Mouse (Mus musculus) layer of hippocampus, adult 18-20 months (tissue): ENCODE results near the gene Mrpl55. TPM values are rescaled to one million over a fixed set of nuclear protein-coding genes. Genes with fewer than 3 reads are reported as not detected.

Experiments used
- DNase-seq, 2 experiments: peaks; one replicate each; pipeline ENCODE4 v3.0.0; 2022; ENCODE audit warnings: low spot score in 2 of 2
- total RNA-seq, 2 experiments: library from RNA; stranded (reverse); gene quantifications; 2 replicates each; pipeline ENCODE4 v1.2.3; 2021

Mrpl55 gene
- total RNA-seq, 2 experiments from 2014 or later = 35.9 to 42.8 TPM

GRCm38 (mm10) chr11:59226787-59227603 lies 24.7 kb downstream of the Mrpl55 start:
- peak in 1 of 2 experiments; percentile 16 for DNase-seq

- DNase-seq = no peak
These were observed 25.4 kb downstream of the Mrpl55 start for GRCm38 (mm10) chr11:59227604-59228121.

GRCm38 (mm10) chr11:59228122-59228953 lies 26.1 kb downstream of the Mrpl55 start, which contains the start of gene Arf1:
Gene Arf1, minus strand, starts transcription at chr11:59228270.
- peak; percentile 94 to 98 for DNase-seq

- DNase-seq = peak in 1 of 2 experiments; percentile 66
These were observed 28.0 kb downstream of the Mrpl55 start for GRCm38 (mm10) chr11:59230144-59230760.

GRCm38 (mm10) chr11:59232797-59233196 lies 30.5 kb downstream of the Mrpl55 start:
- DNase-seq = no peak

GRCm38 (mm10) chr11:59238525-59239427 lies 36.5 kb downstream of the Mrpl55 start:
- DNase-seq = peak in 1 of 2 experiments; percentile 78

- no peak for DNase-seq
These were observed 37.1 kb downstream of the Mrpl55 start for GRCm38 (mm10) chr11:59239428-59239785.

GRCm38 (mm10) chr11:59239796-59240195 lies 37.5 kb downstream of the Mrpl55 start:
- no peak for DNase-seq

- DNase-seq = peak in 1 of 2 experiments; percentile 13
These were observed 39.6 kb downstream of the Mrpl55 start for GRCm38 (mm10) chr11:59241841-59242240.

GRCm38 (mm10) chr11:59243856-59244255 lies 41.6 kb downstream of the Mrpl55 start:
- no peak for DNase-seq

- DNase-seq = no peak
These were observed 45.8 kb downstream of the Mrpl55 start for GRCm38 (mm10) chr11:59248101-59248500.

Other genes starting within 250 kb of the Mrpl55 start
- 10 to 100 TPM; 69.9 to 70.6 TPM for gene Hist3h2a, start 247.8 kb upstream of the Mrpl55 start, total RNA-seq
- gene Trim17, start 247.8 kb upstream of the Mrpl55 start, total RNA-seq = 1 to 10 TPM; 4.7 to 5.7 TPM
- 10 to 100 TPM; 29.1 to 30.4 TPM for gene Trim11, start 224.4 kb upstream of the Mrpl55 start, total RNA-seq
- gene Obscn, start 66.1 kb upstream of the Mrpl55 start, total RNA-seq = 1 to 10 TPM in 1 of 2 experiments, under 1 TPM in 1; 0.91 to 1.7 TPM
- 1 to 10 TPM; 6.7 TPM for gene Iba57, start 38.7 kb upstream of the Mrpl55 start, total RNA-seq
- 10 to 100 TPM; 11.9 to 13.6 TPM for gene Gjc2, start 19.3 kb upstream of the Mrpl55 start, total RNA-seq
- 100 to 1,000 TPM; 148 to 152 TPM for gene Guk1, start 10.3 kb upstream of the Mrpl55 start, total RNA-seq
- 10 to 100 TPM; 26.6 to 27.3 TPM for gene 2310033P09Rik, start 5.8 kb downstream of the Mrpl55 start, total RNA-seq
- gene Arf1, start 25.8 kb downstream of the Mrpl55 start, total RNA-seq = 100 to 1,000 TPM; 512 to 556 TPM
- gene Wnt3a, start 88.3 kb downstream of the Mrpl55 start, total RNA-seq = under 1 TPM in 1 of 2 experiments, not detected in 1; 0.25 TPM
- 1 to 10 TPM; 3.5 to 4.1 TPM for gene Wnt9a, start 104.4 kb downstream of the Mrpl55 start, total RNA-seq
- gene Prss38, start 173.2 kb downstream of the Mrpl55 start, total RNA-seq = not detected
- gene Jmjd4, start 247.6 kb downstream of the Mrpl55 start, total RNA-seq = 10 to 100 TPM; 24.9 TPM
- 100 to 1,000 TPM; 359 to 367 TPM for gene Snap47, start 248.7 kb downstream of the Mrpl55 start, total RNA-seq